Mouse (Mus musculus): ENCODE data around the gene Ptgir. TPM values are rescaled to one million over a fixed set of nuclear protein-coding genes. Genes with fewer than 3 reads are reported as not detected.

The Ptgir gene
- 0.35 TPM in 1 of 4 replicates, not detected in the others for total RNA-seq (2023)

DNA sequence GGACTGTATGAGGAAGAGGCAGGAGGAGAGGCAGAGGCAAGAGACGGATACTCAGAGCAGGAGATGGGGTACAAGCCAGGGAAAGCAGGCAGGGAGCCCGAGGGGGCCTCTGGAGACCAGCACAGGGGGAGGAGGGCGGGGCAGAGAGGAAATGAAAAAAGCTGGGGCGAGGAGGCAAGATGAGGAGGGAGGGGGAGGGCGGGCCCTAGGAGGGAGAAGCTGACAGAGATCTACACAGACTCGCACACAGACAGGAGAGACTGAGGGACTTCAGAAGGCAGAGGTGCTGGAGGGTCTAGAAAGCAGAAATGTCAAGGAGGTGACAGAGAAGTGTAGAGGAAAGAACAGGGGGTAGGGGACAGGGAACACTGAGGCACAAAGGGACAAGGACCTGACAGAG is at the start of gene Ptgir:
Gene Ptgir, plus strand, starts transcription at position 210 of the 400 bp plus-strand sequence.

DNA sequence AGATGAGACGGTGACA is 31.2 kb upstream of the Ptgir start, which contains the start of gene Dact3:
Gene Dact3, plus strand, starts transcription at position 8 of the 16 bp plus-strand sequence.

DNA sequence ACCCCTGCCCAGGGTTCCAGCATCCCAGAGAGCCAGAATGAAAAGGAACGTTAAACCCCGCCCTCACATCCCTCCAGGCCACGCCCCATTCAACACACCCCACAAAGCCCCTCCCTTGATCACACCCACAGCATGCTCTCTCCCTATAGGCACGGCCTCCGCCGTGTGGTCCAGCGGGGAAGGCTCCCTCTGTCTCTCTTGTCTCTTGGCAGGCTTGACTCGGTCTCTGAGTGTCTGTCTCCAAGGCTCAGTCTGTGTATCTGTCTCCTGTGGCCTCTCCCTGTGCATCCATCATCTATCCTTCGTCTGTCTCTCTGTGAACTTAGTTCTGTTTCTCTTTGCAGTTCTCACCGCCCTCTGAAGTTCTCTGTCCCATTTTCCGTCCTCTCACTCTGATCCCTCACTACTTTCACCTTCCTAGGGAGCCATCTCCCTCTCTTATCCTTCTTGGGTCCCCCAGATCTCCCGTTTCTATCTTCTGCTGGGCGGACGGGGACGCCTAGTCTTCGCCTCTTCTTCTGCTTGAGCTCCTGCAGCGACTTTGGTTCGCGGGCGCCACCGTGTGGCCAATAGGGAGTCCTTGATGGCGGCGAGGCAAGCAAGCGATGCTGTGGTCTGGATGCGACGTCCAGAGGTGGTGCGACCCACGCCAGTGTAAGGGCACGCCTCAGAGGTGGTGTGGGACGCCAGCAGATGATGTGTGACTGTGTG is 14.5 kb upstream of the Ptgir start, which contains the start of gene Gng8:
Gene Gng8, plus strand, starts transcription at position 146 of the 711 bp plus-strand sequence.

DNA sequence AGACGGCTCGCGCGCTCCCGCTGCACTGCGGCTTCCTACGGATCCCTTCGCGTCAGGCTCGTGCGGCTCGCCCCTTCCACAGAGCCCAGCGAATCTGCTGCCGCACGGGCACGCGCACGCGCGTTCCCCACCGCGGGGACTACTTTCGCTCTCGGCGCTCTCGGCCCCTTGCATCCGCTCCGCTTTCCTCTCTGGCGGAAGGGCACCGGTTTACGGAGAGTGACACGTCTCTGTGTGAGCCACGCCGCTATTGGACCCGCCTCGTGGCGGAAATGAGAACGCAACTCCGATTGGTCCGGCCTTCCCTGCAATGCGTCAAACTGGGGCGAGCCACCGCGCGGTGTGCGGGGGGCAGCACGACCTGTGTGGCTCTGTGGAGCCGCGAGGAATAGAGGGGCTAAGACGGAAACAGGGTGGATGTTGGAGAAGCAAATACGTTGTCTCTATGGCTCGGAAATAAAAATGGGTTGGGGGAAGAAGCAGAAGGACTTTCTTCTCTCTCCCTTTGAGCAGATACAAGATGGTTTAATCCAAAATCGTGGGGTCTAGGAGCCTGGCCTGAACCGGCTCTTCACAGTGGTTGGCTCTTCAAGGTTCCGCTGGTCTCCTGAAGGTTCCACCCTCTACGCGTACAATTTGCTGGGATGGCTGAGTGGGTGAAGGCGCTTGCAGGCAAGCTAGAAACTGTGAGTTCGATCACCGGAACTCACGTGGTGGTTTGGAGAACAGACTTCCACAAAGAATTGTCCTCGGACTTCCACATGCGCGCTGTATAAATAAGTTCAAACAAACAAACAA is 17.9 kb downstream of the Ptgir start, which contains the start of gene Calm3:
Gene Calm3, minus strand, starts transcription at position 78 of the 798 bp plus-strand sequence.

DNA sequence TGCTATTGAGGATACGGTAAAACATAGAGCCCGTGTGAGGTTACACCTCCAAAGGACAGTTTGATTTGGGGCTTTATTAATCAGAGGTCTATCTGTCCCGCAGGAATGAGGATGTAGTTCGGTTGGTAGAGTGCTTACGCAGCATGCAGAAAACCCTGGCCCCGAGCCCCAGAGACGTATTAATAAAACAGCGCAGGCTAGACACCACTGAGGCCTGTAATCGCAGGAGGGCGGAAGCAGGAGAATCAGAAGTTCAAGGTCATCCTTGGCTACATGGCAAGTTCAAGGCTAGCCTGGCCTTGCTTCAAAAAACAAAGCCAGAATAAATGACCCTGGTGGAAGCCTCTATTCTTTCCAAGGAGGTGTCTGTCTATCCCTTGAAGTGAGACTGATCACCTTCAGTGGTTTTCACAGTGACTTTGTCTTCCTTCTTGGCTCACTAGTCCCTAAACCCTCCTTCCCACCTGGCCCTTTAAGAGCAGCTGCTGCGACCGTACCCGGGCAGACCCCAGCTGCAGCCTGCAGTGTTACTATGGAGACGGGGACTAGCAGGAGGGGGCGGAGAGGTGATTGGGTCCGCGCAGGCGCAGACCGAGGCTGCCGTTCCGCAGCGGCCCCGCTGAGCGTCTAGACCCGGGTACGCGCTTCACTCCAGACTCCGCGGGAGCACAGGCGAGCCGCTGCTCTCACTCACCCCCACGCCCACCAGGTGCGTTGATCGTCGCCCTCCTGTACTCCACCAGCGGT is 37.9 kb downstream of the Ptgir start, which contains the start of gene Pnmal2:
Gene Pnmal2, plus strand, starts transcription at position 622 of the 747 bp plus-strand sequence.

DNA sequence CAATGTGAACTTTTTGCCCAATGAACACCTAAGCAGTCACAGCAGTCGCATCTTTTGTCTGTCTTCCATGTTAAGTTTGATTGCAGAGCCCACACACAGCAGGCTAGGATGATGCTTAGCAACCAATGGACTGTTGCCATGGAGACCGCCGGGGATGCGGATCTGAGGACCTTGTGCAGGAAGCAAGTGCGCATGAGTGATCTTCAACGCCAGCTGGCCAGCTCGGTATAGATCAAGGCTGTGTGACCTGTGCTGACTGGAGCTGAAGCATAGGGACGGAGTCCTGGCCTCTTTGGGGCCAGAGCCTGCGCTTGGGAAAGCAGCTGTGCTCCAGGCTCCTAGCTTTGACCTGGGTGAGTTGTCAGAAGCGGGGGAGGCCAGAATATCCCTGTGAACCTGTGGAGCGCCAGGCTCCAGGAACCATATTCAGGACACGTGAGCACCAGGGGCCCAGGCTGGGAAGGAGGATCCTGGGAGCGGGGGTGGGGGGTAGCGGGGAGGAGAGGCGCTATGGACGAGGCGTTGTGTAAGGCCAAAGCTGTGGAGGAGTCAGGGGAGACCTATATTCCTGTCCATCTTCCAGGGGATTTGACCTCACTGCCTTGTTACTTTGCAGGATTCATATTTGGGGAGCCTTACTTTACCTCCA is 53.4 kb downstream of the Ptgir start, which contains the start of gene Pnmal1:
Gene Pnmal1, plus strand, starts transcription at position 141 of the 649 bp plus-strand sequence.

Other genes starting within 250 kb of the Ptgir start
- not detected in 4 replicates for gene Ceacam15, start 230.8 kb upstream of the Ptgir start, total RNA-seq (2023)
- gene Ceacam9, start 184.6 kb upstream of the Ptgir start, total RNA-seq (2023): not detected in 4 replicates
- 60.3 to 84.1 TPM (median 68.1 TPM) in 4 replicates for gene Ap2s1, start 168.1 kb upstream of the Ptgir start, total RNA-seq (2023)
- 159 to 185 TPM (median 165 TPM) in 4 replicates for gene Slc1a5, start 125.2 kb upstream of the Ptgir start, total RNA-seq (2023)
- 105 to 132 TPM (median 127 TPM) in 4 replicates for gene Strn4, start 90.6 kb upstream of the Ptgir start, total RNA-seq (2023)
- 23.4 to 27.1 TPM (median 24.3 TPM) in 4 replicates for gene Fkrp, start 89.8 kb upstream of the Ptgir start, total RNA-seq (2023)
- gene Prkd2, start 63.6 kb upstream of the Ptgir start, total RNA-seq (2023): 235 to 252 TPM (median 245 TPM) in 4 replicates
- gene Dact3, start 31.2 kb upstream of the Ptgir start, total RNA-seq (2023): 0.18 to 0.31 TPM in 2 of 4 replicates, not detected in the others
- gene Gng8, start 14.7 kb upstream of the Ptgir start, total RNA-seq (2023): not detected in 4 replicates
- 109 to 120 TPM (median 113 TPM) in 4 replicates for gene Calm3, start 17.6 kb downstream of the Ptgir start, total RNA-seq (2023)
- not detected in 4 replicates for gene Pnmal2, start 38.2 kb downstream of the Ptgir start, total RNA-seq (2023)
- gene Pnmal1, start 53.2 kb downstream of the Ptgir start, total RNA-seq (2023): not detected in 4 replicates
- gene Gm42372, start 76.6 kb downstream of the Ptgir start, total RNA-seq (2023): 0.22 to 0.69 TPM (median 0.47 TPM) in 4 replicates
- 0.12 TPM in 1 of 4 replicates, not detected in the others for gene Ccdc8, start 86.2 kb downstream of the Ptgir start, total RNA-seq (2023)
- 151 to 175 TPM (median 166 TPM) in 4 replicates for gene Ppp5c, start 121.4 kb downstream of the Ptgir start, total RNA-seq (2023)
- 1.2 to 4.7 TPM (median 2.5 TPM) in 4 replicates for gene Hif3a, start 155.9 kb downstream of the Ptgir start, total RNA-seq (2023)
- gene Psg16, start 167.6 kb downstream of the Ptgir start, total RNA-seq (2023): 0.24 to 0.31 TPM in 2 of 4 replicates, not detected in the others
- gene Ceacam3, start 243.8 kb downstream of the Ptgir start, total RNA-seq (2023): not detected in 4 replicates